Mouse (Mus musculus): ENCODE measurements around the gene Igf1r. TPM values are rescaled to one million over a fixed set of nuclear protein-coding genes. Genes with fewer than 3 reads are reported as not detected.

Gene Igf1r
- polyA plus RNA-seq, 1 experiment = 9.8 TPM

- Histone ChIP-seq H3K79me3 (ENCODE audit: low read depth) (no peaks in the 10 kb centered on the region), H3K4me3 (ENCODE audit: insufficient read depth, poor library complexity, severe bottlenecking) (no peak overlapping the region), H3K79me2 (ENCODE audit: control insufficient read depth, insufficient read depth) (peaks cover 34% of the 10 kb centered on the region), H3K27me3 (ENCODE audit: control insufficient read depth, insufficient read depth, insufficient read length) (no peaks in the 10 kb centered on the region), H3ac (ENCODE audit: control insufficient read depth, insufficient read length, low read depth) (no peak overlapping the region), H3K36me3 (ENCODE audit: control insufficient read depth, insufficient read depth) (no peaks in the 10 kb centered on the region)
- TF ChIP-seq MYOG (IDR thresholded peaks at IDR 0.05; ENCODE audit: control insufficient read depth, extremely low read depth, insufficient read length) (no peak), USF1 (IDR thresholded peaks at IDR 0.05; ENCODE audit: low read depth) (no peak), CTCF (IDR thresholded peaks at IDR 0.05; ENCODE audit: control insufficient read depth, insufficient read depth, insufficient read length) (no peak), FOSL1 (IDR thresholded peaks at IDR 0.05; ENCODE audit: insufficient read depth, low read length, poor library complexity, severe bottlenecking) (no peak), CEBPB (IDR thresholded peaks at IDR 0.05; ENCODE audit: low read depth) (no peak), MYOD1 (IDR thresholded peaks at IDR 0.05; ENCODE audit: control insufficient read depth, insufficient read length, low read depth) (no peak), MAX (IDR thresholded peaks at IDR 0.05) (no peak)
Observed at GRCm38 (mm10) chr7:68065904-68066303, 113.3 kb downstream of the Igf1r start.

- Histone ChIP-seq H3K27me3 (ENCODE audit: control insufficient read depth, insufficient read depth, insufficient read length) (no peaks in the 10 kb centered on the region), H3K79me3 (ENCODE audit: low read depth) (peaks cover 2% of the 10 kb centered on the region), H3ac (ENCODE audit: control insufficient read depth, insufficient read length, low read depth) (no peak overlapping the region), H3K4me3 (ENCODE audit: insufficient read depth, poor library complexity, severe bottlenecking) (no peak overlapping the region), H3K36me3 (ENCODE audit: control insufficient read depth, insufficient read depth) (no peaks in the 10 kb centered on the region), H3K79me2 (ENCODE audit: control insufficient read depth, insufficient read depth) (peaks cover 44% of the 10 kb centered on the region)
- TF ChIP-seq CTCF (IDR thresholded peaks at IDR 0.05; ENCODE audit: control insufficient read depth, insufficient read depth, insufficient read length) (no peak), FOSL1 (IDR thresholded peaks at IDR 0.05; ENCODE audit: insufficient read depth, low read length, poor library complexity, severe bottlenecking) (no peak), CEBPB (IDR thresholded peaks at IDR 0.05; ENCODE audit: low read depth) (no peak)
Observed at GRCm38 (mm10) chr7:68067321-68067720, 114.7 kb downstream of the Igf1r start.

- Histone ChIP-seq H3K79me3 (ENCODE audit: low read depth) (peaks cover 6% of the 10 kb centered on the region), H3K27me3 (ENCODE audit: control insufficient read depth, insufficient read depth, insufficient read length) (no peaks in the 10 kb centered on the region), H3ac (ENCODE audit: control insufficient read depth, insufficient read length, low read depth) (no peak overlapping the region), H3K79me2 (ENCODE audit: control insufficient read depth, insufficient read depth) (peaks cover 47% of the 10 kb centered on the region), H3K4me3 (ENCODE audit: insufficient read depth, poor library complexity, severe bottlenecking) (no peak overlapping the region), H3K36me3 (ENCODE audit: control insufficient read depth, insufficient read depth) (no peaks in the 10 kb centered on the region)
- TF ChIP-seq CTCF (IDR thresholded peaks at IDR 0.05; ENCODE audit: control insufficient read depth, insufficient read depth, insufficient read length) (no peak), MYOD1 (IDR thresholded peaks at IDR 0.05; ENCODE audit: control insufficient read depth, insufficient read length, low read depth) (no peak), MAX (IDR thresholded peaks at IDR 0.05) (no peak), MYOG (IDR thresholded peaks at IDR 0.05; ENCODE audit: control insufficient read depth, extremely low read depth, insufficient read length) (no peak), FOSL1 (IDR thresholded peaks at IDR 0.05; ENCODE audit: insufficient read depth, low read length, poor library complexity, severe bottlenecking) (no peak), CEBPB (IDR thresholded peaks at IDR 0.05; ENCODE audit: low read depth) (no peak), USF1 (IDR thresholded peaks at IDR 0.05; ENCODE audit: low read depth) (no peak)
Observed at GRCm38 (mm10) chr7:68069324-68069723, 116.7 kb downstream of the Igf1r start.

- H3ac ChIP-seq (ENCODE audit: control insufficient read depth, insufficient read length, low read depth) = no peak overlapping the region
- H3K4me3 ChIP-seq (ENCODE audit: insufficient read depth, poor library complexity, severe bottlenecking) = no peak overlapping the region
- H3K79me2 ChIP-seq (ENCODE audit: control insufficient read depth, insufficient read depth) = peaks cover 54% of the 10 kb centered on the region
Observed at GRCm38 (mm10) chr7:68070030-68070429, 117.4 kb downstream of the Igf1r start.

GRCm38 (mm10) chr7:68070626-68071025 lies 118.0 kb downstream of the Igf1r start:
- H3K36me3 ChIP-seq (ENCODE audit: control insufficient read depth, insufficient read depth) = no peaks in the 10 kb centered on the region
- TF ChIP-seq USF1 (IDR thresholded peaks at IDR 0.05; ENCODE audit: low read depth) (peak; percentile 83), CEBPB (IDR thresholded peaks at IDR 0.05; ENCODE audit: low read depth) (no peak)
- peaks cover 6% of the 10 kb centered on the region for H3K79me3 ChIP-seq (ENCODE audit: low read depth)
- no peak overlapping the region for H3ac ChIP-seq (ENCODE audit: control insufficient read depth, insufficient read length, low read depth)
- H3K27me3 ChIP-seq (ENCODE audit: control insufficient read depth, insufficient read depth, insufficient read length) = no peaks in the 10 kb centered on the region
- H3K79me2 ChIP-seq (ENCODE audit: control insufficient read depth, insufficient read depth) = peaks cover 59% of the 10 kb centered on the region
- H3K4me3 ChIP-seq (ENCODE audit: insufficient read depth, poor library complexity, severe bottlenecking) = no peak overlapping the region

More at GRCm38 (mm10) chr7:68070030-68070429, 117.4 kb downstream of the Igf1r start:
- Histone ChIP-seq H3K27me3 (ENCODE audit: control insufficient read depth, insufficient read depth, insufficient read length) (no peaks in the 10 kb centered on the region), H3K36me3 (ENCODE audit: control insufficient read depth, insufficient read depth) (no peaks in the 10 kb centered on the region), H3K79me3 (ENCODE audit: low read depth) (peaks cover 6% of the 10 kb centered on the region)
- TF ChIP-seq USF1 (IDR thresholded peaks at IDR 0.05; ENCODE audit: low read depth) = no peak
- no peak for TF ChIP-seq FOSL1 (IDR thresholded peaks at IDR 0.05; ENCODE audit: insufficient read depth, low read length, poor library complexity, severe bottlenecking)
- TF ChIP-seq MYOG (IDR thresholded peaks at IDR 0.05; ENCODE audit: control insufficient read depth, extremely low read depth, insufficient read length) = no peak
- TF ChIP-seq MAX (IDR thresholded peaks at IDR 0.05) = no peak
- TF ChIP-seq MYOD1 (IDR thresholded peaks at IDR 0.05; ENCODE audit: control insufficient read depth, insufficient read length, low read depth) = no peak
- no peak for TF ChIP-seq CEBPB (IDR thresholded peaks at IDR 0.05; ENCODE audit: low read depth)
- no peak for TF ChIP-seq CTCF (IDR thresholded peaks at IDR 0.05; ENCODE audit: control insufficient read depth, insufficient read depth, insufficient read length)

- no peak overlapping the region for H3ac ChIP-seq (ENCODE audit: control insufficient read depth, insufficient read length, low read depth)
- H3K36me3 ChIP-seq (ENCODE audit: control insufficient read depth, insufficient read depth) = no peaks in the 10 kb centered on the region
- H3K27me3 ChIP-seq (ENCODE audit: control insufficient read depth, insufficient read depth, insufficient read length) = no peaks in the 10 kb centered on the region
- no peak for TF ChIP-seq MYOD1 (IDR thresholded peaks at IDR 0.05; ENCODE audit: control insufficient read depth, insufficient read length, low read depth)
- TF ChIP-seq CTCF (IDR thresholded peaks at IDR 0.05; ENCODE audit: control insufficient read depth, insufficient read depth, insufficient read length) = no peak
- no peak for TF ChIP-seq MYOG (IDR thresholded peaks at IDR 0.05; ENCODE audit: control insufficient read depth, extremely low read depth, insufficient read length)
- TF ChIP-seq FOSL1 (IDR thresholded peaks at IDR 0.05; ENCODE audit: insufficient read depth, low read length, poor library complexity, severe bottlenecking) = no peak
- TF ChIP-seq CEBPB (IDR thresholded peaks at IDR 0.05; ENCODE audit: low read depth) = no peak
- no peak for TF ChIP-seq USF1 (IDR thresholded peaks at IDR 0.05; ENCODE audit: low read depth)
- TF ChIP-seq MAX (IDR thresholded peaks at IDR 0.05) = no peak
- peaks cover 59% of the 10 kb centered on the region for H3K79me2 ChIP-seq (ENCODE audit: control insufficient read depth, insufficient read depth)
- no peak overlapping the region for H3K4me3 ChIP-seq (ENCODE audit: insufficient read depth, poor library complexity, severe bottlenecking)
- peaks cover 6% of the 10 kb centered on the region for H3K79me3 ChIP-seq (ENCODE audit: low read depth)
Observed at GRCm38 (mm10) chr7:68071050-68071449, 118.4 kb downstream of the Igf1r start.
